Mouse (Mus musculus) limb, embryonic 14.5 days (tissue): Measurements from ENCODE around the gene Fhl3. TPM values are rescaled to one million over a fixed set of nuclear protein-coding genes. Genes with fewer than 3 reads are reported as not detected.

Source experiments
- ATAC-seq: fragments of 200-750 bp; cut with Nextera tagmentation; 2 replicates; pipeline ENCODE4 v1.8.0; 2017; ENCODE audit warnings: low read depth, moderate number of reproducible peaks, moderate TSS enrichment; ENCODE audit not compliant: low FRiP score
- DNase-seq: peaks from one replicate; pipeline ENCODE4 v3.0.0-alpha.2; 2015; ENCODE audit warnings: low spot score
- H3K27ac ChIP-seq: fragments of 300-500 bp; sonication (generic); replicated peaks from 2 replicates; pipeline ENCODE4 v1.5.1; 2014; ENCODE audit warnings: low read depth, mild to moderate bottlenecking, low read length, moderate library complexity, mixed read lengths
- H3K27me3 ChIP-seq: fragments of 300-500 bp; sonication (generic); 2 replicates; pipeline ENCODE4 v1.6.1; 2014; ENCODE audit warnings: low read length, mixed read lengths; ENCODE audit not compliant: control insufficient read depth, insufficient read depth
- H3K36me3 ChIP-seq: fragments of 300-500 bp; sonication (generic); 2 replicates; pipeline ENCODE4 v1.6.1; 2014; ENCODE audit warnings: mild to moderate bottlenecking, low read length, moderate library complexity, mixed read lengths; ENCODE audit not compliant: control insufficient read depth, insufficient read depth
- H3K4me1 ChIP-seq: fragments of 300-500 bp; sonication (generic); 2 replicates; pipeline ENCODE4 v1.6.1; 2014; ENCODE audit warnings: antibody characterized with exemption, low read length, mixed read lengths; ENCODE audit not compliant: control insufficient read depth, insufficient read depth
- H3K4me2 ChIP-seq: fragments of 300-500 bp; sonication (generic); replicated peaks from 2 replicates; pipeline ENCODE4 v1.6.1; 2014; ENCODE audit warnings: low read depth, mild to moderate bottlenecking, low read length, moderate library complexity; ENCODE audit not compliant: severe bottlenecking
- H3K4me3 ChIP-seq: fragments of 300-500 bp; sonication (generic); replicated peaks from 2 replicates; pipeline ENCODE4 v1.5.1; 2014; ENCODE audit warnings: low read length
- H3K9ac ChIP-seq: fragments of 300-500 bp; sonication (generic); 2 replicates; pipeline ENCODE4 v1.6.1; 2014; ENCODE audit warnings: mild to moderate bottlenecking, low read depth, low read length, moderate library complexity; ENCODE audit not compliant: severe bottlenecking
- H3K9me3 ChIP-seq: fragments of 300-500 bp; sonication (generic); 2 replicates; pipeline ENCODE4 v1.6.1; 2016; ENCODE audit warnings: low read length; ENCODE audit not compliant: control insufficient read depth
- POLR2A ChIP-seq: fragments of 200-500 bp; IDR thresholded peaks from 2 replicates; pipeline ENCODE4 v1.8.0; 2012; ENCODE audit warnings: inconsistent platforms, mild to moderate bottlenecking, moderate library complexity, borderline replicate concordance; ENCODE audit not compliant: insufficient read depth, insufficient read length; ENCODE audit errors: extremely low read depth
- WGBS: fragments of 180-500 bp; shearing (Covaris S2); extraction: QIAGEN DNeasy Blood & Tissue Kit; methylation state at CpG from one replicate; pipeline ENCODE4 v1.1.7; 2014; 5-methylcytosine and 5-hydroxymethylcytosine counted together
- microRNA counts: library from miRNA; unstranded; fragments of <30 nt; microRNA quantifications from one replicate; lab custom pipeline; 2016
- microRNA-seq: library from miRNA; unstranded; fragments of <30 nt; microRNA quantifications from one replicate; pipeline ENCODE4, GENCODE M21; 2016
- polyA plus RNA-seq, 2 experiments: library from polyadenylated mRNA; depleted of rRNA in 1 of 2; stranded (reverse) in 1 of 2; unstranded in 1 of 2; fragments of >200 nt; fragmentation: Nextera tagmentation in 1 of 2; extraction: Ambion mirVana in 1 of 2; gene quantifications; 2 replicates each; pipeline versions ENCODE4 v1.2.1 to v1.2.3; 2012 to 2014

Fhl3 gene
- polyA plus RNA-seq, 2 experiments: 18.1 to 30.6 TPM

GRCm38 (mm10) chr4:124747851-124748250 is 47.4 kb downstream of the Fhl3 start:
- H3K36me3 ChIP-seq: peaks cover 21% of the 10 kb centered on the region
- H3K27ac ChIP-seq: no peak overlapping the region

DNA sequence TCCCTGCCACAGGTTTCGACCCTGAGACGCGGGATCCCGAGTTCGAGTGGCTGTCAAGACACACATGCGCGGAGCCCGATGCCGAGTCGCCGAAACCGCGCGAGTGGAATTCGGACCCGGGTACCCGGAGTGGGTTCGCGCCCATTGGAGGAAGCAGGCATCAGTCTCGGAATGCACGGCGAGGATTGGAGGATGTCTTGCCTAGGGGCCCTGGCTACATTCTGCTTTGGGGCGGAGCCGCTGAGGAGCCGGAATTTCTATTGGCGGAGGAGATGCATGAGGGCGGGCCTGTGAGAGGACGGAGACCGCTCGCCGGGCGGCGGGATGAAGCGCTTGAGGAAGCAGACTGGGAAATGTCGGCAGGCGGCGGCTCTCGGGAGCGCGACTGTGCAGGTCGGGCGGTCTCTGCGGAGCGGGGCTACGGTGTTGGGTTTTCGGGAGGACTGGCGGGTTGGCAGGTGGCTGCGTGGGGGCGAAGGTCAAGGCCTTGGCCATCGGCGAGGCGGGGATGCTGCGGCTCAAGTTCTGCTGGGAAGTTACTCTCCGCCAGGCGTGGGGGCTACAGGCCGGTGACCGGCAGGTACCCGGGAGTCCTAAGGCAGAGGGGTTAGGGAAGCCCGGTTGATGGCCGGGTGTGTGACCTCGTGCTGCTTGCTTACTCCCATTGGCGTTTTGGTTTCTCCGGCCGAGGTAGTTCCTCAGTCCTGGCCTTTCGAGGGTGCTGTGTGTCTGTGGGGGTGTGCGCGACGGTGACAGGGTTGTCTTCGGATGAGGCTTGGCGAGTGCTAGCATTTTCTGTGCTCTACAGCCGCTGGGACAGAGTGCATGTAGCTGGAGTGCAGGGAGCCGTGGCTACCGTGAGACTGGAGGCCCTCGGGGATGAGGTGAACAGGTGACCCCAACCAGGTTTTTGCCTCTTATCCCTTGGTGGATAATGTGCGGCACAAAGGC is 51.1 kb downstream of the Fhl3 start:
- WGBS: 2% methylated on average over 74 of the region's 75 CpGs

More at GRCm38 (mm10) chr4:124747851-124748250, 47.4 kb downstream of the Fhl3 start:
- ATAC-seq (no peak), DNase-seq (no peak)
- H3K9ac ChIP-seq: no peak overlapping the region
- 67% methylated on average over 4 of the region's 4 CpGs for WGBS
- no peak for TF ChIP-seq POLR2A
- no peak overlapping the region for H3K4me3 ChIP-seq
- H3K9me3 ChIP-seq: no peaks in the 10 kb centered on the region
- no peaks in the 10 kb centered on the region for H3K27me3 ChIP-seq
- no peak overlapping the region for H3K4me2 ChIP-seq
- H3K4me1 ChIP-seq: peaks cover 14% of the 10 kb centered on the region

DNA sequence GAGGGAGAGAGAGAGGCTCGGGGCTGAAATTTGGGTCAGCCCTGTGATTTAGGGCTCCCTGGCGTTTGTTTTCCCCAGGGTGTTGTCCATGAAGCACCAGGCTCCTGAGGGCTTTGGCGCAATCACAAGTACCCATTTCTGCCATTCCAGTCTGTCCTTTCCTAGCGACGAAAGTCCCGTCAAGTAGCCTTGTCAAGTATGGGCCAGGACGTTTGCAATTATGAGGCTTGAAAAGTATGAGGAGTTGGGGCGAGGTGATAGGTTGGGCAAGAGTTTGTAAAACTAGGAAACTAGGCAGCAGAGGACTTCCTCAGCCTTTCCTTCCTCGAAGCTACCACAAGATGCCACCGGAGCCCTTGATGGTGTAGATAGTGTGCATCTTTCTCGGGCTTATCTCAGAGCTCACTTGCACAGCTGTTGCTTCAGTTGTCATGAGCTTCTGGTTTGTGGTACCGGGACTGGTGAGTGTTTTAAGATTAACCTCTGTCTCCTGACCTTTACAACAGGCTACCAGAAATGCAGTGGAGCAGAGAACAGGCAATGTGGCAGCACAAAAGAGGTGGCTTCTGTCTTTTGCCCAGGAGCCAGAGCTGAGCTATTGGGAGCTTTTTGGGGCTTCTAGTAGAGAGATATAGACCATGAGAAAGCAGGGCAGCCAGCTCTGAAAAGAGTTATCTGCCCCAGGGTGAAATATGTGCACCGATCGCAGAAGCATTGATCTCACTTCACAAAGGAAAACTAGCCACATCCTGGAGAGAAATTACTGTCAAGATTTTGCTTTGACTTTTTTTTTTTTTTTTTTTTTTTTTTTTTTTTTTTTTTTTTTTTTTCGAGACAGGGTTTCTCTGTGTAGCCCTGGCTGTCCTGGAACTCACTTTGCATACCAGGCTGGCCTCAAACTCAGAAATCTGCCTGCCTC is 52.0 kb downstream of the Fhl3 start:
- no peak for DNase-seq
- H3K4me1 ChIP-seq: peaks cover 14% of the 10 kb centered on the region
- H3K27me3 ChIP-seq: no peaks in the 10 kb centered on the region
- WGBS: 17% methylated on average over 15 of the region's 15 CpGs
- H3K4me2 ChIP-seq: peak overlapping the region; percentile 96
- H3K27ac ChIP-seq: no peak overlapping the region
- ATAC-seq: no peak
- H3K4me3 ChIP-seq: peak overlapping the region; percentile 72
- TF ChIP-seq POLR2A: no peak
- H3K9ac ChIP-seq: peak overlapping the region; percentile 66
- H3K36me3 ChIP-seq: peaks cover 5% of the 10 kb centered on the region
- no peaks in the 10 kb centered on the region for H3K9me3 ChIP-seq

More for the DNA sequence above, 51.1 kb downstream of the Fhl3 start:
- Histone ChIP-seq H3K9ac (peak overlapping the region; percentile 66), H3K9me3 (no peaks in the 10 kb centered on the region), H3K4me3 (peak overlapping the region; percentile 72), H3K27me3 (no peaks in the 10 kb centered on the region), H3K4me2 (peak overlapping the region; percentile 96), H3K36me3 (peaks cover 8% of the 10 kb centered on the region), H3K27ac (no peak overlapping the region), H3K4me1 (peaks cover 14% of the 10 kb centered on the region)
- 0 out of 2 replicates have a peak, but pooled peaks have one; percentile 19 for TF ChIP-seq POLR2A
- ATAC-seq (peak; percentile 99), DNase-seq (peak; percentile 96)

- no peak for ATAC-seq
- H3K9ac ChIP-seq: no peak overlapping the region
- H3K4me3 ChIP-seq: no peak overlapping the region
- 0 out of 2 replicates have a peak, but pooled peaks cover 8% of the 10 kb centered on the region for H3K36me3 ChIP-seq
- TF ChIP-seq POLR2A: no peak
- H3K27ac ChIP-seq: no peak overlapping the region
- H3K4me1 ChIP-seq: peaks cover 14% of the 10 kb centered on the region
- WGBS: 73% methylated on average over 7 of the region's 7 CpGs
- H3K4me2 ChIP-seq: no peak overlapping the region
- no peaks in the 10 kb centered on the region for H3K27me3 ChIP-seq
- no peak for DNase-seq
- H3K9me3 ChIP-seq: no peaks in the 10 kb centered on the region
These were observed 55.0 kb downstream of the Fhl3 start for GRCm38 (mm10) chr4:124755526-124755925.

MicroRNA genes within 50 kb of the gene (microRNA counts, 519-probe panel; counts per million panel counts)
- not detected for microRNA mmu-miR-697 (lab: Ali Mortazavi, UCI)
- microRNA mmu-miR-698 (lab: Ali Mortazavi, UCI): not detected

Small RNA genes within 50 kb of the gene (microRNA-seq; reads per million reads assigned to microRNA genes)
- gene Gm24721 (not detected), gene Mir697 (not detected), gene Mir698 (not detected)

Other genes starting within 250 kb of the Fhl3 start
- gene 3100002H09Rik, start 89.9 kb upstream of the Fhl3 start, polyA plus RNA-seq (2012; rRNA removed): not detected in 2 replicates
- not detected in 2 replicates for gene 3100002H09Rik, start 89.9 kb upstream of the Fhl3 start, polyA plus RNA-seq (2014; fragmentation: Nextera tagmentation; extraction: Ambion mirVana)
- 1.2 and 1.7 TPM in 2 replicates for gene Pou3f1, start 43.9 kb upstream of the Fhl3 start, polyA plus RNA-seq (2012; rRNA removed)
- 0.97 and 1.2 TPM in 2 replicates for gene Pou3f1, start 43.9 kb upstream of the Fhl3 start, polyA plus RNA-seq (2014; fragmentation: Nextera tagmentation; extraction: Ambion mirVana)
- gene Utp11, start 7.1 kb upstream of the Fhl3 start, polyA plus RNA-seq (2012; rRNA removed): 29.2 and 52.0 TPM in 2 replicates
- 59.4 and 61.1 TPM in 2 replicates for gene Utp11, start 7.1 kb upstream of the Fhl3 start, polyA plus RNA-seq (2014; fragmentation: Nextera tagmentation; extraction: Ambion mirVana)
- 48.9 and 78.6 TPM in 2 replicates for gene Sf3a3, start 14.1 kb downstream of the Fhl3 start, polyA plus RNA-seq (2012; rRNA removed)
- gene Sf3a3, start 14.1 kb downstream of the Fhl3 start, polyA plus RNA-seq (2014; fragmentation: Nextera tagmentation; extraction: Ambion mirVana): 122 and 128 TPM in 2 replicates
- 44.3 and 47.9 TPM in 2 replicates for gene Inpp5b, start 41.1 kb downstream of the Fhl3 start, polyA plus RNA-seq (2012; rRNA removed)
- 26.2 and 28.3 TPM in 2 replicates for gene Inpp5b, start 41.1 kb downstream of the Fhl3 start, polyA plus RNA-seq (2014; fragmentation: Nextera tagmentation; extraction: Ambion mirVana)
- 9.3 and 10.3 TPM in 2 replicates for gene Mtf1, start 101.4 kb downstream of the Fhl3 start, polyA plus RNA-seq (2012; rRNA removed)
- 9.8 and 10.1 TPM in 2 replicates for gene Mtf1, start 101.4 kb downstream of the Fhl3 start, polyA plus RNA-seq (2014; fragmentation: Nextera tagmentation; extraction: Ambion mirVana)
- 54.6 and 64.5 TPM in 2 replicates for gene Yrdc, start 150.0 kb downstream of the Fhl3 start, polyA plus RNA-seq (2012; rRNA removed)
- gene Yrdc, start 150.0 kb downstream of the Fhl3 start, polyA plus RNA-seq (2014; fragmentation: Nextera tagmentation; extraction: Ambion mirVana): 48.6 and 50.6 TPM in 2 replicates
- 63.4 and 71.8 TPM in 2 replicates for gene 1110065P20Rik, start 150.5 kb downstream of the Fhl3 start, polyA plus RNA-seq (2012; rRNA removed)
- 67.5 and 70.5 TPM in 2 replicates for gene 1110065P20Rik, start 150.5 kb downstream of the Fhl3 start, polyA plus RNA-seq (2014; fragmentation: Nextera tagmentation; extraction: Ambion mirVana)
- gene Maneal, start 161.5 kb downstream of the Fhl3 start, polyA plus RNA-seq (2012; rRNA removed): 2.7 and 3.6 TPM in 2 replicates
- gene Maneal, start 161.5 kb downstream of the Fhl3 start, polyA plus RNA-seq (2014; fragmentation: Nextera tagmentation; extraction: Ambion mirVana): 1.0 and 1.6 TPM in 2 replicates
- gene Epha10, start 180.2 kb downstream of the Fhl3 start, polyA plus RNA-seq (2012; rRNA removed): 0.21 and 0.24 TPM in 2 replicates
- gene Epha10, start 180.2 kb downstream of the Fhl3 start, polyA plus RNA-seq (2014; fragmentation: Nextera tagmentation; extraction: Ambion mirVana): not detected in 2 replicates
- 25.8 and 28.3 TPM in 2 replicates for gene 9930104L06Rik, start 236.3 kb downstream of the Fhl3 start, polyA plus RNA-seq (2012; rRNA removed)
- gene 9930104L06Rik, start 236.3 kb downstream of the Fhl3 start, polyA plus RNA-seq (2014; fragmentation: Nextera tagmentation; extraction: Ambion mirVana): 3.2 and 4.7 TPM in 2 replicates
- gene Cdca8, start 238.6 kb downstream of the Fhl3 start, polyA plus RNA-seq (2012; rRNA removed): 60.1 and 70.0 TPM in 2 replicates
- gene Cdca8, start 238.6 kb downstream of the Fhl3 start, polyA plus RNA-seq (2014; fragmentation: Nextera tagmentation; extraction: Ambion mirVana): 88.9 and 90.1 TPM in 2 replicates